Mouse (Mus musculus): ENCODE results near the gene Gm9268.
"Not testable (repeated sequence)": the region's sequence is repeated elsewhere in the genome, so short reads cannot be mapped to it uniquely, and the experiment has no call there.

The Gm9268 gene

GRCm38 (mm10) chr7:43018465-43018864 is at the start of gene Gm9268:
Gene Gm9268 (plus strand): TSS chr7:43018765.
- DNase-seq = not testable (repeated sequence)

GRCm38 (mm10) chr7:42980098-42980497 is 38.5 kb upstream of the Gm9268 start:
- peak; percentile 2 to 7 for DNase-seq

GRCm38 (mm10) chr7:42980739-42981138 is 37.8 kb upstream of the Gm9268 start:
- no peak for DNase-seq

- no peak for DNase-seq
These were observed 59.3 kb downstream of the Gm9268 start for GRCm38 (mm10) chr7:43077831-43078230.
